Mouse (Mus musculus) CH12.LX (cell line): Measurements from ENCODE around the gene Dcn.

ENCODE experiments used
- CTCF ChIP-seq, 2 experiments: IDR thresholded peaks in 1 of 2; conservative IDR thresholded peaks in 1 of 2; 2 replicates each; pipeline ENCODE4 v1.5.1; 2011 to 2012; ENCODE audit warnings: low read depth in 2 of 2, low read length in 2 of 2, improper control_type of control experiment in 1 of 2, inconsistent platforms in 1 of 2, mild to moderate bottlenecking in 1 of 2, moderate library complexity in 1 of 2
- MAX ChIP-seq: IDR thresholded peaks from 2 replicates; pipeline ENCODE4 v1.6.1; 2011; ENCODE audit warnings: low read length, improper control_type of control experiment
- POLR2A ChIP-seq: IDR thresholded peaks from 2 replicates; pipeline ENCODE4 v1.6.1; 2011; ENCODE audit warnings: low read depth, mild to moderate bottlenecking, improper control_type of control experiment, low read length
- RCOR1 ChIP-seq: conservative IDR thresholded peaks from 2 replicates; pipeline ENCODE4 v1.6.1; 2012; ENCODE audit warnings: low read depth, mild to moderate bottlenecking, inconsistent platforms, low read length, improper control_type of control experiment
- USF1 ChIP-seq: IDR thresholded peaks from 2 replicates; pipeline ENCODE4 v1.6.1; 2014; ENCODE audit warnings: low read depth, mild to moderate bottlenecking, inconsistent platforms, low read length, improper control_type of control experiment

GRCm38 (mm10) chr10:97453529-97453928 is 25.9 kb upstream of the Dcn start:
- TF ChIP-seq POLR2A, result no peak
- no peak for TF ChIP-seq USF1
- TF ChIP-seq MAX, result no peak
- no peak for TF ChIP-seq CTCF (conservative IDR thresholded peaks at IDR 0.05 in 1 of 2, IDR thresholded peaks at IDR 0.05 in 1 of 2; ENCODE audit: low read depth in 2 of 2, low read length in 2 of 2)
- TF ChIP-seq RCOR1, result no peak
